Mouse (Mus musculus): Measurements from ENCODE around the gene Gm4737.

DNA sequence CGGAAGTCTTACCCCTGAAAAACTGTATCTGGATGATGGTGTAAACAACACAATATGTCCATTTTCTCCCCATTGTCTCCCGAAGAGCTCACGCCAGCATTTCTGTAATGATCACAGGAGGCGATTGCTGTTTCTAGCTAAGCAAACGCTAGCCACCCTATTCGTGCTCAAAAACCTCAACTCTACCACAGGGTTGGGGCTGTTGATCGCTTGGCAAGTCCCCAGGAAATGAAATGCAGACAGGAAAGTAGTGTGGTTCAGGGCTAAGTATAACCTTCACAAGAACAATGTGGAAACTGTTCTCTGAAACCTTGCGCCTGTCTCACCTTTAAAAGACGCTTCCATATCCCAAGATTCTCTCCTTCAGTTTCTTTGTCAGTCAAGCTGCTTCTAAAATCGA, 34.9 kb downstream of the Gm4737 start, which contains the start of gene Cd96:
- TF ChIP-seq CTCF (IDR thresholded peaks at IDR 0.05; ENCODE audit: low read depth, low read length) (no peak), POLR2AphosphoS5 (IDR thresholded peaks at IDR 0.05; ENCODE audit: insufficient replicate concordance, low read depth, low read length) (no peak)

All from G1E (cell line).